ENCODE assay signal across 23 mouse cellular contexts in the genomic region with DNA sequence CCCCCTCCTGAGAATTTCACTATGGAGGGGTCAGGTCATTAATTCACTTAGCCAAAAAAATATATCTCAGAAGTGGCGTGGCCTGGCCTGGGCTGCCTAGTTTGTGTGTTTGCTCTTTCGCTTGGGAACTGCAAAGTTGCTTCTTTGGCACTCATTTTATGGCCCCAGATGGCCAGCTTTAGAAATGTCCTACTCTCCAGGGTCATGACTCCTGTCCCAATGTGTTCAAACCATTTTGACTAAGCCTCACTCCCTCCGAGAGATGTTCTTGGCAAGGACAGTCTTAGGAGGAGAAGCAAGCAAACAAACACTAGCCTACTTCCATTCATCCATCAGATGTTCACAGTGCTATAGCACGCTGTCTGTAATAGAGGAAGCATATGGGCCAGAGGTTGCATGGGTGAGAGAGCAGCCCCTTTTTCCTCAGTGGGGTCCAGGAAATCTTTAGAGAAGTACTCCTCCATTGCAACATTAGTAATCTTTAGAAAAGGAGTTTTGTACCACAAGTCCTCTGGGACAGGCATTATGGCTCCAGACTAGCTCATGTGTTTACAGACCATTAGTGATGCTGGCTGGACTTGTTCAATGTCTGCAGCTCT. TPM values are rescaled to one million over a fixed set of nuclear protein-coding genes. Genes with fewer than 3 reads are reported as not detected.
"Had no signal": no experiment of that assay in that cellular context is flagged by ENCODE, and none has a peak within 500 bp of the region (broad histone marks: within the 10 kb centered on the region; RNA-seq: fewer than 3 reads in every experiment).

No protein-coding gene starts in this region.

- DNase-seq: liver; lung, adult 18-20 months; lung, postnatal 10 days; lung, postnatal 36 days; right cerebral cortex, adult 18-20 months; right cerebral cortex, postnatal 14 days; right cerebral cortex, postnatal 4 days; thymus, adult 2 months; thymus, postnatal 14 days; thymus, postnatal 4 days had no signal

- H3K4me1 ChIP-seq: kidney, embryonic 15.5 days; limb, embryonic 10.5 days; limb, embryonic 13.5 days; liver, embryonic 12.5 days; liver, embryonic 15.5 days; midbrain, embryonic 12.5 days; neural tube, embryonic 12.5 days; neural tube, embryonic 15.5 days had no signal

- H3K4me2 ChIP-seq: kidney, embryonic 15.5 days; limb, embryonic 13.5 days; liver, embryonic 12.5 days; liver, embryonic 15.5 days; lung, embryonic 15.5 days; midbrain, embryonic 12.5 days; midbrain, embryonic 15.5 days; neural tube, embryonic 12.5 days; neural tube, embryonic 15.5 days had no signal

- H3K27me3 ChIP-seq: kidney, embryonic 15.5 days; limb, embryonic 13.5 days; liver, embryonic 12.5 days; liver, embryonic 15.5 days; lung, embryonic 15.5 days; midbrain, embryonic 12.5 days; midbrain, embryonic 15.5 days; neural tube, embryonic 12.5 days; neural tube, embryonic 15.5 days had no signal

- H3K9me3 ChIP-seq: kidney, embryonic 15.5 days; limb, embryonic 10.5 days; limb, embryonic 13.5 days; liver, embryonic 12.5 days; liver, embryonic 15.5 days; lung, embryonic 15.5 days; midbrain, embryonic 12.5 days; midbrain, embryonic 15.5 days; neural tube, embryonic 12.5 days; neural tube, embryonic 15.5 days had no signal

- H3K36me3 ChIP-seq: kidney, embryonic 15.5 days; limb, embryonic 10.5 days; limb, embryonic 13.5 days; liver, embryonic 12.5 days; liver, embryonic 15.5 days; lung, embryonic 15.5 days; midbrain, embryonic 12.5 days; midbrain, embryonic 15.5 days; neural tube, embryonic 12.5 days; neural tube, embryonic 15.5 days had no signal

- H3K4me3 ChIP-seq: kidney, embryonic 15.5 days; limb, embryonic 10.5 days; limb, embryonic 13.5 days; liver, embryonic 12.5 days; liver, embryonic 15.5 days; lung, embryonic 15.5 days; midbrain, embryonic 12.5 days; midbrain, embryonic 15.5 days; neural tube, embryonic 12.5 days; neural tube, embryonic 15.5 days had no signal

- H3K9ac ChIP-seq: kidney, embryonic 15.5 days; limb, embryonic 13.5 days; liver, embryonic 12.5 days; liver, embryonic 15.5 days; lung, embryonic 15.5 days; midbrain, embryonic 12.5 days; midbrain, embryonic 15.5 days; neural tube, embryonic 12.5 days; neural tube, embryonic 15.5 days had no signal

- H3K27ac ChIP-seq: kidney, embryonic 15.5 days; limb, embryonic 10.5 days; limb, embryonic 13.5 days; liver, embryonic 12.5 days; liver, embryonic 15.5 days; lung, embryonic 15.5 days; midbrain, embryonic 12.5 days; midbrain, embryonic 15.5 days; neural tube, embryonic 12.5 days; neural tube, embryonic 15.5 days; stomach, postnatal 0 days had no signal

- ATAC-seq: liver, embryonic 12.5 days; midbrain, embryonic 15.5 days had no signal

RNA-seq across cellular contexts. Expression of gene Fyb2, which starts 38.1 kb away (rescaled TPM):
- total RNA-seq: megakaryocyte-erythroid progenitor cell, adult 5-6 weeks had no signal
- polyA plus RNA-seq: limb, embryonic 10.5 days; liver, embryonic 12.5 days; stomach, embryonic 14.5 days had no signal
